Comparison of ENCODE assay signal across 13 mouse cellular contexts in genomic region chr7:28938654-28939053, GRCm38 (mm10). TPM values are rescaled to one million over a fixed set of nuclear protein-coding genes. Genes with fewer than 3 reads are reported as not detected.
DNase-seq lines count a peak whose midpoint lies in the region; ATAC-seq and TF ChIP-seq lines count a peak whose summit lies in the region.
"Had no signal": no experiment of that assay in that cellular context is flagged by ENCODE, and none has a peak within 500 bp of the region (broad histone marks: within the 10 kb centered on the region; RNA-seq: fewer than 3 reads in every experiment).

No protein-coding gene starts in this region.

- no peak overlapping the region for H3K9ac ChIP-seq in forebrain, embryonic 16.5 days (replicated peaks; ENCODE audit: low read depth, low read length)
- H3K9ac ChIP-seq in forebrain, embryonic 12.5 days, result no peak overlapping the region
- H3K9ac ChIP-seq: forebrain, embryonic 13.5 days; liver, embryonic 15.5 days; neural tube, embryonic 12.5 days had no signal

- no peaks in the 10 kb centered on the region for H3K9me3 ChIP-seq in forebrain, embryonic 16.5 days (ENCODE audit: control insufficient read depth, low read length)
- no peaks in the 10 kb centered on the region for H3K9me3 ChIP-seq in forebrain, embryonic 12.5 days
- H3K9me3 ChIP-seq in limb, embryonic 10.5 days (replicated peaks), result no peaks in the 10 kb centered on the region
- H3K9me3 ChIP-seq: forebrain, embryonic 13.5 days; liver, embryonic 15.5 days; neural tube, embryonic 12.5 days had no signal

- no peak overlapping the region for H3K4me2 ChIP-seq in forebrain, embryonic 16.5 days (ENCODE audit: low read length)
- H3K4me2 ChIP-seq in forebrain, embryonic 12.5 days, result no peak overlapping the region
- H3K4me2 ChIP-seq: forebrain, embryonic 13.5 days; liver, embryonic 15.5 days; neural tube, embryonic 12.5 days had no signal

- ATAC-seq in forebrain, embryonic 16.5 days, result peak; percentile 40; the same call in 1 of the 2 replicates
- no peak; the same call in 1 of the 2 replicates for ATAC-seq in forebrain, embryonic 12.5 days (ENCODE audit: low FRiP score)
- ATAC-seq: forebrain, embryonic 13.5 days had no signal

- DNase-seq in layer of hippocampus, adult 2 months (ENCODE audit: low spot score in 2 of 2), result no peak
- no peak for DNase-seq in layer of hippocampus, postnatal 36 days
- no peak for DNase-seq in limb, embryonic 10.5 days (ENCODE audit: low spot score)
- DNase-seq in adrenal gland, postnatal 10 days, result no peak
- DNase-seq in urinary bladder, postnatal 10 days (ENCODE audit: low spot score), result no peak
- DNase-seq: cerebellum, adult 8-10 months; kidney, adult 8-10 months had no signal

- H3K4me3 ChIP-seq in forebrain, embryonic 16.5 days (replicated peaks; ENCODE audit: low read length), result no peak overlapping the region
- no peak overlapping the region for H3K4me3 ChIP-seq in forebrain, embryonic 12.5 days (replicated peaks)
- H3K4me3 ChIP-seq in layer of hippocampus, adult 2 months, result no peak overlapping the region
- H3K4me3 ChIP-seq in brown adipose tissue, adult 24 weeks (ENCODE audit: insufficient read depth, low read depth, low read length), result no peak overlapping the region
- no peak overlapping the region for H3K4me3 ChIP-seq in limb, embryonic 10.5 days
- H3K4me3 ChIP-seq: forebrain, embryonic 13.5 days; liver, embryonic 15.5 days; neural tube, embryonic 12.5 days had no signal

- H3K4me1 ChIP-seq in forebrain, embryonic 16.5 days (replicated peaks; ENCODE audit: control insufficient read depth, insufficient read depth, low read length), result peaks cover 5% of the 10 kb centered on the region
- H3K4me1 ChIP-seq in forebrain, embryonic 12.5 days, result peaks cover 28% of the 10 kb centered on the region
- H3K4me1 ChIP-seq in brown adipose tissue, adult 24 weeks (ENCODE audit: control insufficient read depth, insufficient read depth, insufficient read length, low read length), result peaks cover 71% of the 10 kb centered on the region
- peaks cover 61% of the 10 kb centered on the region for H3K4me1 ChIP-seq in limb, embryonic 10.5 days

- 46% methylated on average over 4 of the region's 4 CpGs for WGBS in forebrain, embryonic 16.5 days
- 53% methylated on average over 4 of the region's 4 CpGs for WGBS in forebrain, embryonic 12.5 days
- 92% methylated on average over 4 of the region's 4 CpGs for WGBS in limb, embryonic 10.5 days

- TF ChIP-seq CTCF in layer of hippocampus, adult 2 months (conservative IDR thresholded peaks at IDR 0.05), result peak; percentile 39

- H3K36me3 ChIP-seq in forebrain, embryonic 16.5 days (ENCODE audit: control insufficient read depth, insufficient read depth), result no peaks in the 10 kb centered on the region
- H3K36me3 ChIP-seq in forebrain, embryonic 12.5 days (replicated peaks), result no peaks in the 10 kb centered on the region
- H3K36me3 ChIP-seq in limb, embryonic 10.5 days, result peaks cover 80% of the 10 kb centered on the region

- no peaks in the 10 kb centered on the region for H3K27me3 ChIP-seq in forebrain, embryonic 16.5 days (replicated peaks; ENCODE audit: control insufficient read depth, insufficient read depth, low read length)
- H3K27me3 ChIP-seq in forebrain, embryonic 12.5 days, result 0 out of 2 replicates have a peak, but pooled peaks cover 2% of the 10 kb centered on the region
- H3K27me3 ChIP-seq in limb, embryonic 10.5 days (ENCODE audit: low read depth, poor library complexity, severe bottlenecking), result no peaks in the 10 kb centered on the region
- H3K27me3 ChIP-seq: forebrain, embryonic 13.5 days; liver, embryonic 15.5 days; neural tube, embryonic 12.5 days had no signal

- H3K27ac ChIP-seq in forebrain, embryonic 16.5 days (ENCODE audit: low read length), result no peak overlapping the region
- H3K27ac ChIP-seq in forebrain, embryonic 12.5 days, result no peak overlapping the region
- peak overlapping the region; percentile 80 for H3K27ac ChIP-seq in layer of hippocampus, adult 2 months
- peak overlapping the region; percentile 96 for H3K27ac ChIP-seq in brown adipose tissue, adult 24 weeks (replicated peaks; ENCODE audit: low read depth, low read length)
- peak overlapping the region; percentile 57; the same call in 1 of the 2 replicates for H3K27ac ChIP-seq in limb, embryonic 10.5 days
- H3K27ac ChIP-seq: forebrain, embryonic 13.5 days; liver, embryonic 15.5 days; neural tube, embryonic 12.5 days had no signal

RNA-seq across cellular contexts. Expression of gene Actn4, which starts 23.5 kb away (rescaled TPM):
- polyA plus RNA-seq in forebrain, embryonic 16.5 days (2015; fragmentation: Nextera tagmentation; extraction: Ambion mirVana), result 150 and 155 TPM in 2 replicates
- 159 and 171 TPM in 2 replicates for polyA plus RNA-seq in forebrain, embryonic 12.5 days (2016; fragmentation: Nextera tagmentation; extraction: Ambion mirVana)
- total RNA-seq in layer of hippocampus, adult 2 months (2021), result 100 to 1,000 TPM; 131 to 134 TPM
- 100 to 1,000 TPM; 121 to 130 TPM for total RNA-seq in layer of hippocampus, postnatal 36 days (2021)
- polyA plus RNA-seq in brown adipose tissue, adult 24 weeks (2012; ENCODE audit: insufficient read depth, insufficient read length, missing spikeins), result 122 and 135 TPM in 2 replicates
- 253 and 285 TPM in 2 replicates for polyA plus RNA-seq in limb, embryonic 10.5 days (2016; fragmentation: Nextera tagmentation; extraction: Ambion mirVana)
- 100 to 1,000 TPM; 236 to 261 TPM for total RNA-seq in adrenal gland, postnatal 10 days (2021)

RNA-seq across cellular contexts. Expression of gene Eif3k, which starts 43.0 kb away (rescaled TPM):
- 296 and 297 TPM in 2 replicates for polyA plus RNA-seq in forebrain, embryonic 16.5 days (2015; fragmentation: Nextera tagmentation; extraction: Ambion mirVana)
- 314 and 342 TPM in 2 replicates for polyA plus RNA-seq in forebrain, embryonic 12.5 days (2016; fragmentation: Nextera tagmentation; extraction: Ambion mirVana)
- total RNA-seq in layer of hippocampus, adult 2 months (2021), result 100 to 1,000 TPM; 198 to 202 TPM
- 100 to 1,000 TPM; 190 to 196 TPM for total RNA-seq in layer of hippocampus, postnatal 36 days (2021)
- polyA plus RNA-seq in brown adipose tissue, adult 24 weeks (2012; ENCODE audit: insufficient read depth, insufficient read length, missing spikeins), result 165 and 216 TPM in 2 replicates
- polyA plus RNA-seq in limb, embryonic 10.5 days (2016; fragmentation: Nextera tagmentation; extraction: Ambion mirVana), result 446 and 467 TPM in 2 replicates
- 100 to 1,000 TPM; 240 to 250 TPM for total RNA-seq in adrenal gland, postnatal 10 days (2021)

RNA-seq across cellular contexts. Expression of gene Map4k1, which starts 43.2 kb away (rescaled TPM):
- 6.7 and 10.0 TPM in 2 replicates for polyA plus RNA-seq in forebrain, embryonic 16.5 days (2015; fragmentation: Nextera tagmentation; extraction: Ambion mirVana)
- 5.0 and 5.7 TPM in 2 replicates for polyA plus RNA-seq in forebrain, embryonic 12.5 days (2016; fragmentation: Nextera tagmentation; extraction: Ambion mirVana)
- total RNA-seq in layer of hippocampus, adult 2 months (2021), result 1 to 10 TPM in 1 of 2 experiments, under 1 TPM in 1; 0.90 to 1.8 TPM
- total RNA-seq in layer of hippocampus, postnatal 36 days (2021), result 1 to 10 TPM; 1.7 to 1.9 TPM
- 0.63 and 1.4 TPM in 2 replicates for polyA plus RNA-seq in brown adipose tissue, adult 24 weeks (2012; ENCODE audit: insufficient read depth, insufficient read length, missing spikeins)
- polyA plus RNA-seq in limb, embryonic 10.5 days (2016; fragmentation: Nextera tagmentation; extraction: Ambion mirVana), result 18.9 and 19.4 TPM in 2 replicates
- 1 to 10 TPM; 3.3 to 4.9 TPM for total RNA-seq in adrenal gland, postnatal 10 days (2021)

RNA-seq across cellular contexts. Expression of gene Capn12, which starts 57.4 kb away (rescaled TPM):
- 0.27 and 0.81 TPM in 2 replicates for polyA plus RNA-seq in forebrain, embryonic 16.5 days (2015; fragmentation: Nextera tagmentation; extraction: Ambion mirVana)
- 0.24 and 0.57 TPM in 2 replicates for polyA plus RNA-seq in forebrain, embryonic 12.5 days (2016; fragmentation: Nextera tagmentation; extraction: Ambion mirVana)
- under 1 TPM; 0.15 to 0.29 TPM for total RNA-seq in layer of hippocampus, adult 2 months (2021)
- under 1 TPM; 0.22 to 0.35 TPM for total RNA-seq in layer of hippocampus, postnatal 36 days (2021)
- 0.63 and 0.71 TPM in 2 replicates for polyA plus RNA-seq in brown adipose tissue, adult 24 weeks (2012; ENCODE audit: insufficient read depth, insufficient read length, missing spikeins)
- 0.44 and 0.48 TPM in 2 replicates for polyA plus RNA-seq in limb, embryonic 10.5 days (2016; fragmentation: Nextera tagmentation; extraction: Ambion mirVana)
- total RNA-seq in adrenal gland, postnatal 10 days (2021), result under 1 TPM; 0.15 to 0.67 TPM

Comparison
In these comparisons a context has a peak if more than half of its experiments do, and no peak if none do; other contexts are left out.
1. H3K27ac ChIP-seq: peak in layer of hippocampus, adult 2 months (single experiment), brown adipose tissue, adult 24 weeks (single experiment) and limb, embryonic 10.5 days (single experiment); none in forebrain, embryonic 16.5 days (single experiment) and forebrain, embryonic 12.5 days (single experiment).